Mouse (Mus musculus): ENCODE results near the gene Mbd3.

Mbd3 gene

DNA sequence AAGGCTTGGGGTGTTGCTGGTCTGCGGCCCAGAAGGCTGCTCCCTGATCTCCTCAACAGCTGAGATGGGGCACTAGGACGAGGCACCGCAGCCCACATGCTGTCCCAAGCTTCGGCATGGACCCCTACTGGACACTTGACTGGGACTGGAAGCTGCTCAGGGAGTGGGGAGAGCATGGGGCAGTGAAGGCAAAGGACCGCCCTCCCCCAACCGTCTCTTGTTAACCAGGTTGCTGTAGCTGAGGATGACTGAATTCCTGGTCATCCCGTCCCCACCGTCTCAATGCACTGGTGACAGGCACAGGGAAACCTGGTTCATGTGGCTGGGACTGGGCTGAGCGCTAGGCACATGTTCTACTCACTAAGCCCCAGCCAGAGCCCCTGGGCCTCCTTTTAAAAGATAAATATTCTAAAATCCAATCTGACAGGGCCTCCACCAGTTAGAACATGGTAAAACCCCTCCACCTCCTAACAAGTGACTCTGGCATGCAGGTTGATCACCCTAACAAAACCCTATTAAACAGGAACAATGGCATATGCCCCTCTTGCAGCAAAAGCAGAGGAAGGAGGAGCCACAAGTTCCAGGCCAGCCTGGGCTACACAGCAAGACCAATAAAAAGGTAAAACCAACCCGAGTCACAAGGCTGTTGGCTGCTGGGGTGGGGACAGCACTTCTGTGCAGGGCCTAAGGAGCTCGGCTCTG is 2.4 kb downstream of the Mbd3 start:
- no peak for DNase-seq (ENCODE audit: low spot score)

DNA sequence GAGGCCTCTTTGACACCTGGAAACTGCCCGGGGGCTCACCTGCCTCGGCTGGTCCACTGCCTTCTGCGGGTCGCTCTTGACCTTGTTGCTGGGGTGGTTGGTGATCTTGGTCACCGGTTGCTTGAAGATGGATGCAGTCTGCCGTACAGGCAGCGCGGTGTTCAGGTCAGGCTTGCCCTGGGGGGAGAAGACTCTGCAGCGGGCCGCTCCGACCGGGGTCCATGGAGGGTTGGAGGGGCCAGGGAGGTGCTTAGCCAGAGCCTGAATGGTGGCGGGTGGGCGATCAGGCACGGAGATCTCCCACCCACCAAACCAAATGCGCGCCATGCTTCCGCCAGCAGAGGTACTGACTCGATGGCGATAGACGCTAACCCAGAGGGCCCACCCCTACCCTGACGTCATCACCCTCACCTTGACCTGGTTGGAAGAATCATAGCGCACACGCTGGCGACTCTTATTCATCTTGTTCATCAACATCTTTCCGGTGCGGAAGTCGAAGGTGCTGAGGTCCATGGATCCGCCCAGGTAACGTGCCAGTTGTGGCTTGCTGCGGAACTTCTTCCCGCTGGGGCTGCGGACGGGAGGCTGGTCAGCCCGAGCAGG is 4.2 kb downstream of the Mbd3 start:
- DNase-seq (ENCODE audit: low spot score) = no peak

DNA sequence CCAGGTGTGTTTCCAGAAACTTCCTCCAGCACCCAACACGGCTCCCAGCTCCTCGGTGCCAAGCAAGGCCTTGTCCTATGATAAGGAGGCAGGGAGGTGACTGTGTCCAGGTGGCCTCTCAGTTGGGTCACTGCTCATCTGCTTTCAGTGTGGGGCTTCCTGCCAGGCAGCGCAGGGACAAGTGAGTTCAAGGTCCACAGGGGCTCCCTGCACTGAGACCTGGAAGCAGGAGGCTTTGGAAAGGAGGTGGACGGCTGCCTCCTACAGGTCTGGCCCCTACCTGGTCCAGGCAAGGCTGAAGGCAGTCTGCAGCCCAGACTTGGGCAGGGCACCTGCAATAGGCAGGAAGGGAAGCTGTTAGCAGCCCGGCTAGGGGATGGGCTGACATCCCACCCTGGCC is 6.7 kb downstream of the Mbd3 start:
- DNase-seq (ENCODE audit: low spot score) = no peak

DNA sequence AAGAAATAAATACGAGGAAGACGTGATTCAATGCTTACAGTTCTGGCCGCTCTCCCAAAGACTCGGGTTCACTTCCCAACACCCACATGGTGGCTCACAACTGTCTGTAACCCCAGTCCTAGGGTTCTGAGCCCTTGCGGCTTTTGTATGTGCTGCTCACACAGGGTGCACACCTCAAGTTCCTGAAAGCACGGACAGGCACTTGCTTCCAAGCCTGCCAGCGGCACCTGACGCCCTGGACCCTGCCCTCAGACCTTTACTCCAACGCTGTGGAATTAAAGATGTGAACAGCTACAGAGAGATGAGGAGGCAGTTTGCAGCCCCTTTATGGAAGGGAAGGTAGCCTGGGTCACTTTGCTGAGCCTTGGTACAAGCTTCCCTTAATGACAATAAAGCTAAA is 8.7 kb downstream of the Mbd3 start:
- no peak for DNase-seq (ENCODE audit: low spot score)

DNA sequence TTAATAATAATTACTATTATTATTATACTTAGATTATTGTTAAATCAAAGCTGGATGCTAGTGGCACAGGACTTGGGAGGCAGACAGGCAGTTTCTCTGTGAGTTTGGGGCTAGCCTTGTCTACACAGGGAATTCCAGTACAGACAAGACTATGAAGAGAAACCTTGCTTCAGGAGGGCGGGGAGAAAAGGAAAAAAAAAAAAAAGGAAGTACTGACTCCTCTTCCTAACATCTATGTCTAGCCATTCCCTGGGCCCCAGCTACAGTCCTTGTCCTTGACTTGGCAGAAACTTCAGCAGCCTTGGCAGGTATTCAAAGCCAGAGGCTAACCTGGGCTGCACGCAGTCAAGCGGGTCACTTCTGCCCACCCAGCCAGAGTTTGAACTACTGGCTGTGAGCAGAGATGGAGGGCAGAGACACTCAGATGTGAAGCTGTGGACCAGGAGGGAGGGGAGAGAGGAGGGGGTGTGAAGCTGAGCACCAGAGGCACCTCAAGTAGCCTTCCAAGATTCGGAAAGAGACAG is 10.1 kb downstream of the Mbd3 start:
- no peak for DNase-seq (ENCODE audit: low spot score)

DNA sequence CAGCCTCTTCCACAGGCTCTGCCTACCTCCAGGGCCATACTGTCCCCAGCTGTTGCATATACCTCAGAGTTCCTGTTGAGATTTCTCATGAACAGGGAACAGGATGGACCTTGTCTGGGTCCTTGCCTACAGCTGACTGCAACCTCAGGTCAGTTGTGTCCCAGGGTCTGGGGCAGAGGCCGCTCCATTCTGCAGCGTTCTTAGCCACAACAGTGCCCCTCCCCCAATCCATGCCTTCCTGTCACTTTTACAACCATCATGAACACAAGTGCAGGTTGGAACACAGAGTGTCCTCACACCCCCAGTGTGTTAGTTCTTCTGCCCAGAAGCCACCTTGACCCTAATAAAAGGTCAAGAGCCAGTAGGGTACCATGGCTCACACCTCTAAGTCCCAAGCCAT is 10.6 kb downstream of the Mbd3 start:
- DNase-seq (ENCODE audit: low spot score) = no peak

DNA sequence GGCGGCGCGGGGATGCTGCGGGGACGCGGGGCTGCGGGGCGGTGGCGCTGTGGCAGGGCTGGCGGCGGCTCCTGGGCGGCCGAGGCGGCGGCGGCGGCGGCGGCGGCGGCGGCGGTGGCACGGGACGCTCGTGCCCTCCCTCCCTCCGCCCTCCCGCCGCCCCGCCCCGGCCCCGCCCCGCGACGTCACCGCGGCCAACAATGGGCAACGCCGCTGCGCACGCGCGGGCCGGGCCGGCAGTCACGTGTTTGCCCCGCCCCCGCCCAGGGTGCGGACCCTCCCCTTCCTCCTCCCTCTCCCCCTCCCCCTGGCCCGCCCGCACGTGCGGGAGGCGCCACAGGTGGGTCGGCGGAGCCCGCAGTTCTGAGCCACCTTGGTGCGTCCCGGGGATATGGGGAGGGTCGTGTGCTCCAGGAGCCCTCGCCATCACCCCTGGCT is 11.8 kb downstream of the Mbd3 start, which contains the start of gene Mex3d:
Mex3d (minus strand) TSS at position 138 of the 438 bp plus-strand sequence.
- DNase-seq (ENCODE audit: low spot score) = peak; percentile 84

DNA sequence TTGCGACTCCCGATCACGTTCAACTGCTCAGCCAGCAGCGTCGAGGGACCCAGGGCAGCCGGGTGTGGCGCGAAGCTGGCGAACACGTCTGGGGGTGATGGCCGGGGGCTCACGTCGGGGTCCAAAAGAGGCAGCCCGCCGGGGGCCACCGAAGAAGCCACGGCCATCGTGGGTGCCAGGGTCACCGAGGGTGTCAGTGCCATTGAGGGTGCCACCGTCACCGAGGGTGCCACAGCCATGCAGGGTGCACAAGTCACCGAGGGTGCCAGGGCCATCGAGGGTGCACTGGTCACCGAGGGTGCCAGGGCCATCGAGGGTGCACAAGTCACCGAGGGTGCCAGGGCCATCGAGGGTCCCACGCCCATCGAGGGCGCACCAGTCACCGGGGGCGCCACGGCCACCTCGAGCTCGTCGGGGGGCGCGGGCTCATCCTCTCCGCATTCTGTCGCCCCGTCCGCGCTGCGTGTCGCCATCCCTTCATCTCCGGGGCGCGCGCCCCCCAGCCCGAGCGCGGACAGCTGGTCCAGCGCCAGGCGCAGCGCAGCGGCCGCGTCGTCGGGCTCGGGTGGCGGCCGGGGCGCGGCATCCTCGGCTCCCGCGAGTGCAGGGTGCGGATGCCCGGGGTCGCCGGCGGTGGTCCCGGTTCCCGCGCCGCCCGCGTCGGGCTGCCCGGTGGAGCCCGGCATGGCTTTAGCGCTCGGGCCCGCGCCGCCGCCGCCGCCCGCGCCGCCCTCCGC is 12.4 kb downstream of the Mbd3 start:
- no peak for DNase-seq (ENCODE audit: low spot score)

DNA sequence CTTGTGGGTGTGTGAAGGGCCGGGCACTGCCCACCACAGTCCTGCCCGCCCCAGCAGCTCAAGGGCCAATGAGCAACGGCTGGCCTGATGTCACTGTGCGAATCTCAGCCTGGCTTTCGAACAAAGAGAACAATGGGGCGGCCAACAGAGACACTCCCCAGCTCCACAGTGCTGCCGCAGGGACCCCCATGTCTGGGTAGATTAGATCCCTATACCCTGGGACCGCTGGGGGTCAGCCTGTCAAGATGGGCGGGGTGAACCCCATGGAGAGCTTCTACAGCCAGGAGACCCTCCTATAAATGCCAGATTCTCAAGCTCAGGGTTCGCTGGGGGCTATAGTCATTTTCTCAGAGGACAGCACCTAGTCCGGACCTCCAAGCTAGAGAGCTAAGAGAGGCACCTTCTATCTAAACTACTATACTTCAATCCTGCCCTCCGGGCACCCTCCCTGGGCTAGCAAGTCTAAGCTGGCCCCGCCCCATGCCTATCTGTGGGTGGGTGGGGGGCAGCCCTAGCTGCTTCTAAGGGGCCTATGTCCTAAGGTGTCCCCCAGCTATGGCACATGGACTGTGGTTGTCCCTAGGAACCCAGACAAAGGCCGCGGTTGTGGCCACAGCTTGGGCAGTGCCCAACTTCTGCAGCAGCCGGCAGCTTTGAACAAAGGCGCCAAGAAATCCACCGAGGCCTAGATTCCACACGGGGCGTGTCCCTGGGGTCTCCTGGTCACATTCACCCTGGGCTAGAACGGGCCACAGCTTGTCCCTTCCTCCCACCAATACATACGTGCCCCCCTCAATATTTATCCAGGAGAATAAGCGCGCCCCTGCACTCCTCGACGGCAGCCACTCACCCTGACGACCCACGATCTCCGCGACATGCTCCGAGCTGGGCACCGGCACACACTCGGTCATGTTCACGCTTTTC is 13.3 kb downstream of the Mbd3 start:
- no peak for DNase-seq (ENCODE audit: low spot score)

DNA sequence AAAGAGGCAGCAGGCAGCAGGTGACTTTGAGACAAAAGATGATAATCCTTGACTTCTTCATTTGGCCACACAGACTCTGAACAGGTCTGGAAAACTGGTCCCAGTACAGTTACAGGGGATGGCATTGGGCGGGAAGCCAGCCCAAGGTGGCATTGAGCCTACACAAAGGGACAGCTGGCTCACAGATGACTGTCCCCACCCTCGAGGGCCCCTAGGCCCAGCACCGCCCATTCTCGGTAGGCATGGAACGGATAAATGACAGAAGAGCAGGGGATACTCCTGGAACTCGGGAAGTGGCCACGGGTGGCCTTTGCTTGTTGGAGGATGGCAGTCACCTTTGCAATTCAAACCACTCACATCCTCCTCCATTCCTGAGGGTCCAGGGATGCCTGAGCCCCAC is 14.0 kb downstream of the Mbd3 start:
- no peak for DNase-seq (ENCODE audit: low spot score)

DNA sequence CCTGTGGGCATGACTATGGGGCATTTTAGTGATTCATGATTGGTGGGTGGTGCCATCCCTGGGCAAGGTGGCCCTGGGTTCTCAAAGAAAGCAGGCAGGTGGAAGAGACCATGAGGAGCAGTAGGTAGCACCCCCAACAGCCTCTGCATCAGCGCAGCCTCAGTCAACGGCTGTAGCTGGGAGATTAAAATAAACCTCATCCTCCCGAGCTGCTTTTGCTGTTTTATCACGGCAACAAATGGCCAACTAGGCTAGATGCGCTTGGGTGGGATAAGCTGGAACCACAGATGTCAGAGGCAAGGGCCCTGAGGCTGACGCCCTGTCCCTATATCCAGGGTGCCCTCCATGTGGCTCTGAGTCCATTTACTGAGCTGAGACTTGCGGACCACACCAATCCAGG is 14.6 kb downstream of the Mbd3 start:
- DNase-seq (ENCODE audit: low spot score) = no peak

DNA sequence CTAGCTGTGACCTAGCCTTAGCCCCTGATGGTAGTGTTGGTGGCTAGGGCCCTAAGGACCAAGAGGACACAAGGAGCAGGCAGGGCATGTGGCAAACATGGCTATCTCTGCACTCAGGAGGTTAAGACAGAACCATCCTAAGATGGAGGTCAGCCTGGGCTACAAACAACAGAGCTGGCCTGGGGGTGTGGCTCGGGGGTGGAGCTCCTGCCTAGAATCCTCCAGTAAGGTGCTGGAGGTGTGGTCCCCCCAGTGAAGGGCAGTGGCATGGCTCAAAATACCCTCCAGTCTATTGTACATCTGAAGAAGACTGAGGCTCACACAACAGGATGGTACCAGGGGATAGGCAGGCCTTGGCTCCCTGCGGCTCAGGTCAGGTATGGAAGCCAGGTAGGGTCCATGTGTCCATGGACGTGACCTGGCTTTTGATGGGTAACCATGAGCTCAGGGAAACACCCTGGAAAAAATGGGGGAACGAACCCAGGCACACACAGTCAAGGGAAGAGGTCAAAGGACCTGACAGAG is 15.2 kb downstream of the Mbd3 start:
- DNase-seq (ENCODE audit: low spot score) = no peak

DNA sequence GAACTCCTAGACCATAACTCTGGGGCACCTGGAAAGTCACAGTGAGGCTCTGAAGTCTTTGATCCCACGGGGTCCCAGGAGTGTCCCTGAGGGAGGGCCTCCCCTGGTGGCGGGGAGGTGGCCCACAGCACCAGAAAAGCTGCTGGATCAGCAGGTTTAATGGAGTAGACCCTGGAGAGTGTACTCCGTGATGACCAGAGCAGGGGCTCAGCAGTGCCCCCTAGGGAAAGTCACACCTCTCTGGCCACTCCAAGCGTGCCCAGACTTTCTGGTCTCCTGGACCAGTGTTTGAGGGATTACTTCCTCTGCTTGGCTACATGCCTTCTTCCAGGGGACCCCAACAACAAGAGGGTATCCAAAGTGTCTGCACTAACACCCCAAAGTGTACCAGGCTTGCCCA is 15.9 kb downstream of the Mbd3 start:
- DNase-seq (ENCODE audit: low spot score) = no peak

DNA sequence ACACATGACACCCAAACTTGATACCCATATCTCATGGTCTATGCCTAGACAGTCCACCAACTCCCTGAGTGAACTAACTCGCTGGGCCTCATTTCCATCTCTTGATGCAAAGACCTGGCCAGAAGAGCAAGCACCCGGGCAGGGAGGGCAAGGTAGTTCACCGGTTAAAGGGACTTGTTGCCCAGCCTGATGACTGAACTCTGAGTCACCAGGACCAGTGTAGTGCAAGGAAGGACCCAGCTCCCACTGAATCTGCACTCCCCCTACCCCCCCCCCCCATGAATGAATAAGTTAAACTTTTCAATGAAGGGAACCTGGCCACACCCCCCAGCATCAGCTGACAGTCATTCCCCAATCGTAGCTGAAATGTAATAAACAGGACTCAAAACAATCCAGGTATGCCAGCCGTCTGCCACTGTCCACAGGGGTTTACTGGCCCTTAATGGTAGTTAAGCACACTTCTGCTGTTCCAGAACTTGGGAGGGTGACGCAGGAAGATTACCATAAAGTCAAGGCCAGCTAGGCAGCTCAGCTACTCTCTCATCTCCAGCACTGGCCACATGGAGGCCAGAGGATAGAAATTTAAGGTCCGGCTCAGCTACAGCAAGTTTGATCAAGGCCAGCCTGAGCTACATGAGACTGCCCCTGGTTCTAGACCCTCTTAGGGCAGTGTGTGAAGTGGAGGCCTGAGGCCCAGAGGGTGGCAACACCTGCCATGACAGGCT is 16.5 kb downstream of the Mbd3 start:
- DNase-seq (ENCODE audit: low spot score) = no peak

DNA sequence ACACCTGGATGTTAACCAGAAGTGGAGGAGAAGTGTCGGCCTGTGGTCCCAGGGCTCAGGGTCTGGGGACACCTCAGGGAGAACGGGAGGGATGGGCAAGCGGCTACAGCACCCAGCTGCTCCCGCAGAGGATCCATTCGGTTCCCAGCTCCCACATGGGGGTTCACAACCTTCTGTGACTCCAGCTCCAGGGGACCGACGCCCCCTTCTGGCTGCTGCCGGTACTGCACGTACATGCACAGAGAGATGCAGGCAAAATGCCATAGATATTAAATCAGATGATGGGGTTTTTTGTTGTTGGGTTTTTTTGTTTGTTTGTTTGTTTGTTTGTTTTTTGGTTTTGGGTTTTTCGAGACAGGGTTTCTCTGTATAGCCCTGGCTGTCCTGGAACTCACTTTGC is 21.6 kb downstream of the Mbd3 start:
- DNase-seq (ENCODE audit: low spot score) = no peak

DNA sequence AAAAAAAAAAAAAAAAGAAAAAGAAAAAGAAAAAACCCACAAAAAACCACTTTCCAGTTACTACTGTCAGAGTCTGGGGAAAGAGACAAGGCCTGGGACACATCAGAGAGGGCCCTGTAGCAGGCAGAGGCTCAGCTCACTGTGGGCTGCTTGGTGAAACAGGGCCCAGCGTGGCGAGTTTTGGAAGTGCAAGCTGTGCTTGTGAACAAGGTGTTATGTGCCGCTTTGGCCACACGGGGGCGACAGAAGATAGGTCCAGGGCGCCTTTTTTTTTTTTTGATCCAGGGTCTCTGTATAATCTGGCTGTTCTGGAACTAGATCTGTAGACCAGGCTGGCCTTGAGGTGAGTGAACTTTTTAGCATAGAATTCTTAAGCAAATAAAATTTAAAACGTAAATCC is 23.2 kb downstream of the Mbd3 start:
- peak; percentile 95 for DNase-seq (ENCODE audit: low spot score)

DNA sequence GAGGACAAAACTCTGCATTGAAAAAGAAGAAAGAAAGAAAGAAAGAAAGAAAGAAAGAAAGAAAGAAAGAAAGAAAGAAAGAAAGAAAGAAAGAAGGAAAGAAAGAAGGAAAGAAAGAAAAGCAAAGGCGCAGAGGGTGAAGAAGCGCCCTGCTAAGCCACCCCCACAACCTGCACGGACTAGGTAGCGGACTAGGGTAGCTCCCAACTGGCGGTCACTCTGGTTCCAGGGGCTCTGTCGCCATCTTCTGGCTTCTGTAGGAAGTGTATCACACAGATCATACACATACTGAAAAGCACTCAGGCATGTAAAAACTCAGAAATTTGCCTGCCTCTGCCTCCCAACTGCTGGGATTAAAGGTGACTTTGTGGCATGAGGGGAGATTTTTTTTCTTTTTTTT is 25.3 kb downstream of the Mbd3 start:
- peak; percentile 74 for DNase-seq (ENCODE audit: low spot score)

DNA sequence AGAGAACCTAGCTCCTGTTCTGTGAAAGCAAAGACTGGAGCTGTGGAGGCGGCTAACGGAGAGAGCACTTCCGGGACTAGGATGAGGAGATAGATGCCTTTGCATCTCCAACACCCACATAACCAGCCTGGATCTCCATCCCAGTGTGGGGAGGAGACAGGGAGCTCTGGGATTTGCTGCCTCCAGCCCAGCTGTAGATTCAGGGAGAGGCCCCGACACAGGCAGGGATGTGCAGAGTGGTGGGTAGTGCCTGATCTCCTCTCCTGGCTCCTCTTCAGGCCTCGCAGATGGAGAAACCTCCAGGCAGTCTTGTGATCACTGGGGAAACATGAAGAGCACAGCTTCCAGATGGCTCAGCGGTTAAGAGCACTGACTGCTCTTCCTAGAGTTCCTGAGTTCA is 26.6 kb downstream of the Mbd3 start:
- DNase-seq (ENCODE audit: low spot score) = no peak

DNA sequence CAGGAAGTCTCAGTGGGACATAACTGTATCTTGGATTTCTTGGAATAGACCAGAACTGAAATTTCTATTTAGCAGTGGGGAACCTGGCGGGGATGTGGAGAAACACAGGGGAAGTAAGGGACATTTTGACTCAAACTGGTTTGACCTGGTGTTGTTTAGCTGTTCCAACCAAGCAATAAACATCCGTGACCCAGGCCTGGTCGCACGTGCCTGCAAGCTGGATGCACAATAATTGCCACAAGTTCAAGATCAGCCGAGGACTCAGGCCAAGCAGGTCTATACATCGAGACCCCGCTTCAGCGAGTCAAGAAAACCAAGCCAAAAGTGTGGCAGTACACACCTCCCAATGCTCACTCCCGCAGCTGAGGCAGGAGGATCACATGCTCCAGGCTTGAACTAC is 27.4 kb downstream of the Mbd3 start:
- DNase-seq (ENCODE audit: low spot score) = no peak

DNA sequence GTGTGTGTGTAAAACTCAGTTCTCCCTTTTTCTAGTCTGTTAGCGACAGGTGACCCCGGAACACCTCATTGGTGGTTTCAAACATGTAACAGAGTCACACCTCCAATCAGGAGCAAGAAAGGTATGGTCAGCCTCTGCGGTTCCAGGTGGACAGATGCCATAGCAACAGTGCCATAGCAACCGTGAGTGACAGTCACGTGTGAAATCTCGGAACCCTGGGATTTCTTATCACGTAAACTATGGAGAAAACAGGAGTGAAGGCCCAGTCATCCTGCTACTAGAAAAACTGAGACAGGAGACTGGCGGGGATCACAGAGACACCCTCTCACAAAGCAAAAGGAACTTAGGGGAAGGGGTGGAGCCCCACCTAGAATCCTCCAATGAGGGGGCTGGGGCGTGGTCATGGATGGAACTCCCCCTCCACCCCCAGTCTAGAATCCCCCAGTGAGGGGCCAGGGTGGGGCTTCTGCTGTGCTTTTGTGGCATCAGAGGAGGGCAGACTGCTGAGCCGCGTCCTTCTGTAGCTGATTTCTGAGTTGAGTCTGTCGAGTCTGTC is 27.9 kb downstream of the Mbd3 start:
- peak; percentile 42 for DNase-seq (ENCODE audit: low spot score)
